Mouse (Mus musculus) cortical plate, adult 2 months (tissue): ENCODE results near the gene Znrf4. TPM values are rescaled to one million over a fixed set of nuclear protein-coding genes. Genes with fewer than 3 reads are reported as not detected.

ENCODE experiments used
- H3K27ac ChIP-seq: fragments of 200-500 bp; 2 replicates; pipeline ENCODE4 v1.5.1; 2012; ENCODE audit warnings: low read length, control low read depth, inconsistent platforms; ENCODE audit not compliant: insufficient read depth
- H3K4me1 ChIP-seq: fragments of 200-500 bp; 2 replicates; pipeline ENCODE4 v1.6.1; 2011; ENCODE audit warnings: low read length; ENCODE audit not compliant: control insufficient read depth, insufficient read depth
- H3K4me3 ChIP-seq: fragments of 200-500 bp; 2 replicates; pipeline ENCODE4 v1.5.1; 2011; ENCODE audit warnings: mild to moderate bottlenecking, low read length, control low read depth; ENCODE audit not compliant: insufficient read depth
- CTCF ChIP-seq: fragments of 200-500 bp; IDR thresholded peaks from 2 replicates; pipeline ENCODE4 v1.5.1; 2011; ENCODE audit warnings: mild to moderate bottlenecking, control low read depth, low read length; ENCODE audit not compliant: insufficient read depth; ENCODE audit errors: extremely low read depth
- POLR2A ChIP-seq: fragments of 200-500 bp; IDR thresholded peaks from 2 replicates; pipeline ENCODE4 v1.6.1; 2011; ENCODE audit warnings: mild to moderate bottlenecking, low read length, control low read depth; ENCODE audit not compliant: insufficient read depth; ENCODE audit errors: extremely low read depth
- polyA plus RNA-seq: library from polyadenylated mRNA; depleted of rRNA; stranded (reverse); fragments of >200 nt; gene quantifications from 2 replicates; pipeline ENCODE4 v1.2.3, GENCODE M21; 2012

Znrf4 gene
- polyA plus RNA-seq, 1 experiment = not detected

DNA sequence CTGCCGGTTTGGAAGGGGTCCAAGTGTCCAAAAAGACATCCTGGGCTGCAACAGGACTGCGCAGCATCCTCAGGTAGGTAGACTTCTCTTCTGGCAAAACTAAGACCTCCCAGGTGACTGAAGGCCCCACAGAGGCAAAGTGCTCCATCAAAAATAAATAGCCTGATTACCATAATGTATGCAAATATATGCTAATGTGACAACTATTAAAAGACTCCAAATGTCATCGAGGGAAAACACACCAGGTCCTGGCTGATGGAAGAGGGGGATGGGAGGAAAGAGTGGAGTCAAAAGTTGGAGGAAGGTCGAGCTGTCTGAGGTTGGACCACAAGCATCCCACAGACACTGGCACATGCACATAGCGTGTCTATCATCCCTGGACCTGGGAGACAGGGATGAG is 13.0 kb downstream of the Znrf4 start:
- TF ChIP-seq CTCF = no peak
- no peak for TF ChIP-seq POLR2A
- no peak overlapping the region for H3K27ac ChIP-seq
- H3K4me3 ChIP-seq = no peak overlapping the region
- peaks cover 6% of the 10 kb centered on the region; the same call in 1 of the 2 replicates for H3K4me1 ChIP-seq

GRCm38 (mm10) chr17:56494480-56494879 is 17.8 kb downstream of the Znrf4 start:
- H3K4me3 ChIP-seq = no peak overlapping the region
- peak overlapping the region; percentile 9; the same call in 1 of the 2 replicates for H3K27ac ChIP-seq
- H3K4me1 ChIP-seq = peaks cover 7% of the 10 kb centered on the region; the same call in 1 of the 2 replicates
- TF ChIP-seq POLR2A (no peak), CTCF (no peak)

- Histone ChIP-seq H3K4me3 (no peak overlapping the region), H3K4me1 (peaks cover 7% of the 10 kb centered on the region; the same call in 1 of the 2 replicates), H3K27ac (peak overlapping the region; percentile 9; the same call in 1 of the 2 replicates)
- TF ChIP-seq CTCF (no peak), POLR2A (no peak)
Observed at GRCm38 (mm10) chr17:56493841-56494240, 18.4 kb downstream of the Znrf4 start.

DNA sequence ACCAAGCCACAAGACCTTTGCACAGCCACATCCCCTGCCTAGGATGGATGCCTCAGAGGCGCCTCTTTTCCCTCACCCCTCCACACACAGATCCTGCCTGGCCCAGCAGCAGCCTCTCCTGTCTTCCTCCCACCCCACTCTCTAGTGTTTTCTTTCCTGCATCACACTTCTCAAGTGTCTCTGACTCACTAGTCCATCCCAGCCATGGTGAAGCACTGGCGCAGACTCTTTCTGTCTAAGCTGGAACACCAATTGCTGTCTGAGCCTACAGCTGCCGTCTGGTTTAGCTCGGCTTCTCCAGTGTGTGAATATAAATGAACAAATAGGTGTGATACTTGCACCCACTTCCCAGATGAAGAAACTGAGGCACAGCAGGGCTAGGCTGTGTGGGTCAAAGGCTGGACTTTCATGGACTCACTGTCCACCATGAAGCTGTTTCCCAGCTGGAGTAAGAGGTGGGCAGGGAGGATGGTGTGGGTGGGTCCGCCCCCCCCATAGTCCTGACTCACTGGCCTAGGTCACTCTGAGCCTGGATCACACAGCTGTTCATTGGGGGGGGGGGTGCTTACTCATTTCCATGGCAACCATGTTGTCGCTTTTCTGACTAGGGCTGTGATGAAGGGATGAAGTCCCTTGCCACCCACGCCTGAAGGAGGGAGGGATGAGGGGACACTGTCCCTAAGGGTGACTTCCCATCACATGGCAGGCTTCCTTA is 21.6 kb downstream of the Znrf4 start:
- TF ChIP-seq POLR2A (no peak), CTCF (no peak)
- Histone ChIP-seq H3K4me1 (peaks cover 9% of the 10 kb centered on the region), H3K27ac (no peak overlapping the region), H3K4me3 (no peak overlapping the region)

DNA sequence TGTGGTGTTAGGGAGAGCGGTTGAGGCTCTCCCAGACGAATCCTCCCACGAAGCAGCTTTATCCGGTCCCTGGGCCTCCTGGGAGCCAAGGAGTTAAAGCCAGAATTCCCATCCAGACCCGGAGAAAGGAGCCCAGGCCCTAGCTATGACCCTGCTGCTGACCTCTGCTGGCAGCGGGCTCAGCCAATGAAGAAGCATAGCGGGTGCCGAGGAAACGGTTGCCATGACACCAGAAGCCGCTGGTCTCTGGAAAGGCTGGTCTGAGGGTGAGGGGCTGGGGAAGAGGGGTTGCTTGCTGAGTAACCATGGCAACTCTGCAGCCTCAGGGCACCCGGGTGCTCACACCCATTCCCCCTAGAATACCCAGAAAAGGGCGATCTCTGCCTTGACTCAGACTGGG is 24.2 kb downstream of the Znrf4 start:
- H3K4me3 ChIP-seq = no peak overlapping the region
- no peak overlapping the region for H3K27ac ChIP-seq
- peaks cover 6% of the 10 kb centered on the region for H3K4me1 ChIP-seq
- TF ChIP-seq POLR2A = no peak

DNA sequence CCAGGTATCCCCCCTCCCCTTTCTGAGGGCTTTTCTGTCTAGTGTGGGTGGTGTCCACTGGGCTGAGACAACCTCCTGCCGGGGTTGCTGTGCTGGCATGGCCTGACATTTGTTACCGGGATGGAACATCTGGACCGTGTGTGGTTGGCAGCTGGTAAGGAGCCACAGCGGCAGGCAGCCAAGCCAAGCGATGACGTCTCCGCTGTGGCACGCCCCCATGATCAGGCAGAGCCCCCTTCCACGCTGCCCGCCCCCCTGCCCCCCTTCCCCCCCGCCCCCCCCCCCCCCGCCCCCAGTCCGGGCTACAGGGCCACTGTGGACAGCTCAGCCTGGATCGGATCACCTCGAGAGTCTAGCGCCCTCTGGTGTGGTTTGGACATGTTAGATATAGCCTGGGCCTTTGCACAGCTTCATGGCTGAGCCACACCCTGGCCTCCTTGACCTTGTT is 24.8 kb downstream of the Znrf4 start:
- no peak overlapping the region for H3K4me3 ChIP-seq
- no peak overlapping the region for H3K27ac ChIP-seq
- peaks cover 6% of the 10 kb centered on the region for H3K4me1 ChIP-seq
- TF ChIP-seq CTCF (peak; percentile 43; the same call in 1 of the 2 replicates), POLR2A (no peak)

GRCm38 (mm10) chr17:56485926-56486325 is 26.3 kb downstream of the Znrf4 start:
- no peak for TF ChIP-seq CTCF
- no peak for TF ChIP-seq POLR2A
- Histone ChIP-seq H3K4me1 (peaks cover 4% of the 10 kb centered on the region; the same call in 1 of the 2 replicates), H3K4me3 (no peak overlapping the region), H3K27ac (no peak overlapping the region)

DNA sequence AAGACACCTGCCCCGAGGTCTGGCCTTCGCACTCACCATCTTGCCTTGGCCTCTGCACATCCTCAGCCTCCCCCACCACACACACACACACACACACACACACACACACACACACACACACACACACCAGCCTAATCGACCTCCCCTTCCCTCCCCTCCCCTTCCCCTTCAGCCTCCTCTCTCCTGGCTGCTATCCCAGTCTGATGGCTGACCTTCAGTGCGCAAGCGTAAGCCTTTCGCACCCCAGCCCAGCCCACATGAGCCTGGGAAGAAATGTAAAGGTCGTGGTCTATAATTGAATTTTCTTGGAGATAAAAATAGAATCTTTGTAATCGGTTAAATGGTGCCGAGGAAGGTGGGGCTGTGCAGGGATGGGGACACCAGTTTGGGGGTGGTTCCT is 27.1 kb downstream of the Znrf4 start:
- TF ChIP-seq POLR2A = no peak
- no peak for TF ChIP-seq CTCF
- H3K4me3 ChIP-seq = no peak overlapping the region
- peaks cover 4% of the 10 kb centered on the region; the same call in 1 of the 2 replicates for H3K4me1 ChIP-seq
- H3K27ac ChIP-seq = no peak overlapping the region

DNA sequence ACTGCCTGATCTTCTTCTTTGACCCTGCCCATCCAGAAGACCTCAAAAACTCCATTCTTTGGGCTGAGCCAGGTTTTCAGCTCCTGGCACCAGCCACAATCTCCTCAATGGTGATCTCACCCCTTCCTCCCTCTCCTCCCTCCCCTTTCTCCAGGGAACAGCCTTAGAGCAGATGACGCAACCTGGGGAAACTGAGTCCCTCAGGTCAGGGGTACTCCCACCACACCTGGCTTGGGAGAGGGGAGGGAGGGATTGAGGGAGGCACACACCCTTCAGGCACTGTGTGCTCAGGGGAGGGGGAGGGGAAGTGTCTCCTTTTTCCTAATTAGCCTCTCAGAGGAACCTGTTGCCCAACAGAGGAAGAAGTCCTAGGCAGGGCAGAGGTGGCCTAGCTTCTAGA is 29.6 kb downstream of the Znrf4 start:
- TF ChIP-seq CTCF = no peak
- no peak overlapping the region for H3K27ac ChIP-seq
- no peak overlapping the region for H3K4me3 ChIP-seq
- H3K4me1 ChIP-seq = peaks cover under 1% of the 10 kb centered on the region; the same call in 1 of the 2 replicates

DNA sequence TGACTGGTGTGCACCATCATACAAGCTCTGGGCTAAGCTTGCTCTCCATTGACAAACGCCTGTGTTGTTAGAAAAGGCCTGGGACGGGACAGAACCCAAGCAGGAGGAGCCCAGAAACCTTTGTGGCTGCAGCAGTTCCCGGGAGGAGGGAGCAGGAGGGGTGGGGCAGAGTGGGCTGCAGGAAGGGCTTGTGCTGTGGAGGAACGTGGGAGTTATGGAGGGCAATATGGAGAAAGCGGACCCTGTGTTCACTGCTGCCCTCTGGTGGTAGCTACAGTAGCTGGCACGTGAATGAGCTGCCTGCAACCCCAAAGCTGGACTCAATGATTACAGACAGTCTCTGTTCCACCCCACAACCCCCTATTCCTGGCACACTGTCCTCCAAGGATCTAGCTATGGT is 32.9 kb downstream of the Znrf4 start:
- no peak overlapping the region for H3K27ac ChIP-seq
- no peaks in the 10 kb centered on the region for H3K4me1 ChIP-seq
- TF ChIP-seq CTCF = peak; percentile 84
- no peak for TF ChIP-seq POLR2A
- no peak overlapping the region for H3K4me3 ChIP-seq
